Mouse (Mus musculus): ENCODE results near the gene Rexo1.

DNA sequence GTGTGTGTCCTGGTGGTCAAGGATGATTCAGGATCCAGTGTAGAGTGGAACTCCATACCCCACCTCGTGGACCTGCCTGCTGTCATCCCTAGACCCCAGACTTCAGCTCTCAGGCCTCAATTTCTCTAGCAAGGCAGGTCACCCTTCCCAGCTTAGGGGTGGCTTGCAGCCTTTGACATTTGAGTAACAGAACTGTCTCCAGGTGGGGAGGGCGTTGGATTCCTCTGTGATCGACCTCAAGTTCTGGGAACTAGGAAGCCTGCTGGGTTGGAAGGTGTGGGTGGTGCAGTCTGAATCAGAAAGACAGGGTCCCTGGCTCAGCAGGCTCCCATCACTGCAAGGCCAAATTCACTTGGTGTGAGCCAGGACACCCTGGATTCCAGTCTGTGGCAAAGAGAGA is 13.5 kb upstream of the Rexo1 start:
- TF ChIP-seq CTCF (IDR thresholded peaks at IDR 0.05; ENCODE audit: extremely low read depth, insufficient read depth, insufficient read length, insufficient replicate concordance), result no peak
- no peak for TF ChIP-seq POLR2A (IDR thresholded peaks at IDR 0.05; ENCODE audit: low read depth, low read length)
